Mouse (Mus musculus): Measurements from ENCODE around the gene Gm7970. TPM values are rescaled to one million over a fixed set of nuclear protein-coding genes. Genes with fewer than 3 reads are reported as not detected.

The Gm7970 gene
- not detected for total RNA-seq (2023)

DNA sequence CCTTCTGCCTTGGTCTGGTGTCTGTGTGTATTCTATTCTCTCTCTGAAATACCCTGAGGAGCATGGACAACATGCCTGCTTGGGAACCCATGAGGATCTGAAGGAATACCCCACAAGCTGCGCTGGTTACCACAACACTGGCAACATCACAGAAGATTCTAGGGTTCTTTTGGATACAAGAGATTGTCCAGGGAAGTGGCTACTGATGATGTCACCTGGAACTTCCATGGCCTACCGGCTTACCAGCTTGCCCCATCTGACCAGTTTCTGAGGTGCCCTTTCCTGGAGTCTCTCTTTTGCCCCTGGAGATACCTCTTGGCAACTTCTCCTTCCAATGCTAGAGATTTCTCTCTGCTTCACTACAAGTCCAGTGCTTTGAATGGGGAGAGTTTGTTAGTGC, at the start of gene Gm7970:
TSS of gene Gm7970 (minus strand) at position 101 of the 400 bp plus-strand sequence.

DNA sequence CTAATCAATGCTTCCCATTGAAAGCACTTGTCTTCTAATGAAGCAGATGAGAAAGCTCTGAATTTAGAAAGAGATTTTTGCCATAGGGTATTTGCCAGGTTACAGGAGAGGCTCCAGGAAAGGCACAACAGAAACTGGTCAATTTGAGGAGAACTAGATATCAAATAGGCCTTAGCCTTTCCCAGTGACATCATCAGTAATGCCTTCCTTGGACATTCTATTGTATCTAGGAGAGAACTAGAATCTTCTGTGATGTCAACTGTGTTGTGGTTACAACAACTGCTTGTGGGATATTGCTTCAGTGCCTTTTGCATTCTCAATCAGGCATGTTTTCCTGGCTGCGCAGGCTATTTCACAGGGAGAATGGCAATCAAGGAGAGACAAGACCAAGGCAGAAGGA, 17.5 kb upstream of the Gm7970 start, which contains the start of gene 1700049E17Rik2:
TSS of gene 1700049E17Rik2 (plus strand) at position 301 of the 400 bp plus-strand sequence.

Other genes with a start within 250 kb of the Gm7970 start
- gene Gm5798, start 207.0 kb downstream of the Gm7970 start, total RNA-seq (2023): not detected
- gene Gm7945, start 169.2 kb downstream of the Gm7970 start, total RNA-seq (2023): not detected
- not detected for gene Gm6482, start 147.3 kb downstream of the Gm7970 start, total RNA-seq (2023)
- not detected for gene Gm7954, start 102.1 kb downstream of the Gm7970 start, total RNA-seq (2023)
- gene Gm3486, start 66.1 kb downstream of the Gm7970 start, total RNA-seq (2023): not detected
- gene 1700049E17Rik2, start 17.6 kb upstream of the Gm7970 start, total RNA-seq (2023): not detected
- gene Gm3072, start 69.0 kb upstream of the Gm7970 start, total RNA-seq (2023): not detected
- not detected for gene Gm3676, start 90.9 kb upstream of the Gm7970 start, total RNA-seq (2023)
- not detected for gene Gm8068, start 146.3 kb upstream of the Gm7970 start, total RNA-seq (2023)
- gene Gm7929, start 195.0 kb upstream of the Gm7970 start, total RNA-seq (2023): not detected
- gene Gm47189, start 216.9 kb upstream of the Gm7970 start, total RNA-seq (2023): not detected